Mouse (Mus musculus) fat pad, adult 2 months (tissue): ENCODE data around the gene Hist1h2ap.
"Not testable (repeated sequence)": the region's sequence is repeated elsewhere in the genome, so short reads cannot be mapped to it uniquely, and the experiment has no call there.

ENCODE experiments used
- DNase-seq: peaks from one replicate; pipeline ENCODE4 v3.0.0-alpha.2; 2011; ENCODE audit warnings: low read depth, low spot score; ENCODE audit errors: extremely low read depth

The Hist1h2ap gene

GRCm38 (mm10) chr13:21811074-21811473 is 22.2 kb downstream of the Hist1h2ap start:
- DNase-seq = not testable (repeated sequence)

GRCm38 (mm10) chr13:21810073-21810472 is 23.2 kb downstream of the Hist1h2ap start, which contains the start of the genes Hist1h2bq and Hist1h2ao:
Hist1h2bq (minus strand) TSS chr13:21810197.
Hist1h2ao (plus strand) TSS chr13:21810465.
- DNase-seq = not testable (repeated sequence)

DNA sequence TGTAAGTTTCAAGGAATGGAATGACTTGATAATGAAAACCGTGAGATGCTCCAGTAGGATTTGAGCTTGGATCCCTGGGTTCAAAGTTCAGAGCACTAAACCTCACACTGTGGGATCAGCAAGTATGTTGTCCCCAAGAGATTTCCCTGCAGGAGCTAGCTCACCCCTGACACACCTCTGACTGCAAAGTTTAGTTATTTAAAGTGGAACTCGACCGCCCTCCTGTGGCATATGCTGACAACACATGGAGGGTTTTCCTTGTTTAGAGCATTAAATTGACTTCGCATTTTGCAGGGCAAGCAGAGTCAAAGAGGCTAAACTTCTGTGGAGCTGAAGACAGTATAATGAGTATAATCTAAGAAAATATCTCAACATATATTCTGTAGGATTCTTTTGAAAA is 30.2 kb downstream of the Hist1h2ap start:
- not testable (repeated sequence) for DNase-seq

GRCm38 (mm10) chr13:21797163-21797562 is 36.1 kb downstream of the Hist1h2ap start:
- not testable (repeated sequence) for DNase-seq

GRCm38 (mm10) chr13:21795584-21795983 is 37.7 kb downstream of the Hist1h2ap start:
- DNase-seq = no peak

DNA sequence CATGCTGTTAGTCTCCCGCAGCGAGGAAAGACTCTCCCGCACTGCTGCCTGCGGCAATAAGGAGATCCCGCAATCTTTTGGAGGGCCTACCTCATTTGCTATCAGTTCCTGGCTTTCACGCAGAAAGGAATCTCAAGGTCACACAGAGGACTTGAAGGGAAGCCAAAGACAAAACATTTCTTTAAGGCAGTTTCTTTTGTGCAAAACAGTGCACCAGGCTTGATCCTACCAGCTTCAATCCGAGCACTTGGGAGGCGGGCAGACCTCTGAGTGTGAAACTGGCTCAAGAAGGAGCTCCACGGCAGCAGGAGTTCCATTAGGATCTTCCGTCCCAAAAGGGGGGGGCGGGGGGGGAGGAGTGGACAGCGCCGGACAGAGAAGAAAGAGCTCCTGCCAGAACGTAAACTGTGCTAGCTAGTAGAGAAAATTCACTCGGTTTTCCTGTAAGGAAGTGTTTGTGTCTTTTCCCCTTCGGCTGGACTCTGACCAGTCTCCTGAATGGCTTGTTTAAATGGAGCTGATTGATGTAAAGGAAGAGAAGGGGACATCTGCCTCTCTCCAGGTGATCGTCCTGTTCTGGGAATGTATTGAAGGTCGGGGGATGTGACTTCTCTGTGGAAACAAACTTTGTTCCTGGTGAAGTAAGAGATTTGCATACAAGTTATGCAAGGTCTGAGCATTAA is 42.6 kb downstream of the Hist1h2ap start:
- DNase-seq = no peak

GRCm38 (mm10) chr13:21789925-21790324 is 43.4 kb downstream of the Hist1h2ap start:
- no peak for DNase-seq

GRCm38 (mm10) chr13:21787760-21788593 is 45.3 kb downstream of the Hist1h2ap start:
- no peak for DNase-seq

GRCm38 (mm10) chr13:21786899-21787629 is 46.2 kb downstream of the Hist1h2ap start, which contains the start of the genes Hist1h2an and Hist1h2bp:
Hist1h2an (minus strand) TSS chr13:21787218.
Hist1h2bp (plus strand) TSS chr13:21787461.
- DNase-seq = peak; percentile 92

DNA sequence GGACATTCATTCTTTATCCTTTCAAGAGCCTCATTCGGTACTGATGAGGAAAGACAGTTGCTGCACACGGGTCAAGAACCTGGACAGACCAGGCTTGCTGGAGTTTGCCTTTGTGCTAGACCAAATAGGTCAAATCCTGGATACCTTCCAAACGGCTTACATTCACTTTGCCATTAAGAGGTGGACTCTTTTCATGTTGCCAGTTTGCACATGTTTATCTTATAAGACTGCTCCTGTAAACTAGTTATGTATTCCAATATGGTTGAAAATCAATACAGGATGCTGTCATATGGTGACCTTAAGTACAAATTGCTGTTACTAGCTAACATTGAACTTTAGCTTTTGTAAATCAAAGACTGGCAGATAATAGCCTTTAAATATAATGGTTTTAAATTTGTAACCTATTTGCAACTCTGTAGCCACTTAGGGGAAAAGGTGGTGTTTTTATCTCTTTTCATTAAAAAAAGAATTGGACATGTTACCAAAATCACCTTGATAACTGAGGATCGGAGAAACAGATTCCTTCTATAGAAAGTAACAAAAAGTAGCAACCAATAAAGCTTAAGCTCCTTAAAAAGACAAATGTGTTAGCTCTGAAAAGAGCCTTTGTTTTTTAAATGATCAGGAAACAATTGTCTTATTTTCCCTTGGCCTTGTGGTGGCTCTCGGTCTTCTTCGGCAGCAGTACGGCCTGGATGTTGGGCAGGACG is 47.0 kb downstream of the Hist1h2ap start:
- DNase-seq = no peak

DNA sequence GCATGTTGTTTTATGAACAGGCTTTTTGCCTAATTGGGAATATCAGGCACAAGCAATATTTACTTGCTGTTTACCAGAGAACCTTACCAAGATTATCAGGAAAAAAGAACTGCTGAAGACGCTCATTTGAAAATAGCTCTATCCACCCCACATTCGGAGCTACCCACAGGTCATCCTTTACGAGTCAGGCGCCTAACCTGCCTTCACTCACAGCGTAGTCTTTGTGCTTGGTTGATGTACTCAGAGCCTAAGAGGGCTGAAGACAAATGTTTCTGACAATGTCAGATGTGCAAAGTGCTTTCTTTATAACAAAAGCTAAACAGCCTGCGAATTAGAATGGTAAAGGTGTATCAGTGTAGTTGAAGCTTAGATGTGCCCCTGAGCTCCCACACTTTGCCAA is 49.0 kb downstream of the Hist1h2ap start:
- no peak for DNase-seq

DNA sequence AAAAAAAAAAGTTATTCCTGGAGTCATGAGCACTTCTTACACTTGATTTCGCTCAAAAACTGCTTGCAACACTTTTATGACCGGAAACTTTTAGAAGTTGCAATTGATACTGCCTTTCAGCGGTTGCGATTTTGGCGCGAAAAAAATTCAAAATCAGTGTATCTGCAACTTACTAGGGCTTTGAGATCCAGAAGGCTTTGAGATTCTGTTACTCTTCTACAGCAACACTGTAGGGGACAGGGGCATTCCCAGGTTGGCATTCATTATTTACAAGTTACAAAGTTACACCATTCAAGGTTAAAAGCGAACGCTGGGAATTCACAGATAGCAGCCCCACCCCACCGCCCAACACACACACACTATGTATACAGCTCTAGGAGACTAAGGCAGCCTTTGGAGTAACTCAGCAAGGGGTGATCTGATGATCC is 49.6 kb downstream of the Hist1h2ap start:
- no peak for DNase-seq

GRCm38 (mm10) chr13:21783255-21783617 is 50.1 kb downstream of the Hist1h2ap start, which contains the start of gene Hist1h3i:
Hist1h3i (minus strand) TSS chr13:21783370.
- DNase-seq = no peak
